Mouse (Mus musculus): Measurements from ENCODE around the gene Vill.

- TF ChIP-seq CTCF (IDR thresholded peaks at IDR 0.05; ENCODE audit: low read depth), result no peak
- no peak for TF ChIP-seq EP300 (IDR thresholded peaks at IDR 0.05; ENCODE audit: low read depth)
Observed at GRCm38 (mm10) chr9:119003990-119004702, 48.4 kb upstream of the Vill start.
